Mouse (Mus musculus) E14TG2a.4 (cell line): ENCODE results near the gene Zbtb14.

Experiments
- H3K27me3 ChIP-seq: 2 replicates; pipeline ENCODE4 v1.6.1; 2014; ENCODE audit warnings: low read length, control low read depth; ENCODE audit not compliant: insufficient read depth
- H3K36me3 ChIP-seq: 2 replicates; pipeline ENCODE4 v1.6.1; 2014; ENCODE audit warnings: low read length, control low read depth; ENCODE audit not compliant: insufficient read depth
- H3K4me1 ChIP-seq: replicated peaks from 2 replicates; pipeline ENCODE4 v1.6.1; 2014; ENCODE audit warnings: low read depth, low read length, control low read depth
- H3K4me3 ChIP-seq: replicated peaks from 2 replicates; pipeline ENCODE4 v1.5.1; 2014; ENCODE audit warnings: mild to moderate bottlenecking, low read length
- H3K9me3 ChIP-seq: 2 replicates; pipeline ENCODE4 v1.6.1; 2014; ENCODE audit warnings: low read length, control low read depth
- CTCF ChIP-seq: conservative IDR thresholded peaks from 2 replicates; pipeline ENCODE4 v1.5.1; 2014; ENCODE audit warnings: low read length
- NANOG ChIP-seq: IDR thresholded peaks from 2 replicates; pipeline ENCODE4 v1.6.1; 2014; ENCODE audit warnings: borderline replicate concordance, low read length, mixed read lengths
- POU5F1 ChIP-seq: IDR thresholded peaks from 2 replicates; pipeline ENCODE4 v1.6.1; 2014; ENCODE audit warnings: low read length, borderline replicate concordance

The Zbtb14 gene

GRCm38 (mm10) chr17:69396147-69397033 lies 13.5 kb downstream of the Zbtb14 start:
- no peak overlapping the region for H3K4me3 ChIP-seq
- H3K4me1 ChIP-seq, result peaks cover 15% of the 10 kb centered on the region
- H3K36me3 ChIP-seq, result no peaks in the 10 kb centered on the region
- H3K27me3 ChIP-seq, result peaks cover 45% of the 10 kb centered on the region
- TF ChIP-seq CTCF, result 0 out of 2 replicates have a peak, but pooled peaks have one; percentile 4
- no peak for TF ChIP-seq POU5F1
- TF ChIP-seq NANOG, result no peak
- H3K9me3 ChIP-seq, result no peaks in the 10 kb centered on the region

GRCm38 (mm10) chr17:69397163-69397562 lies 14.3 kb downstream of the Zbtb14 start:
- Histone ChIP-seq H3K36me3 (no peaks in the 10 kb centered on the region), H3K4me1 (peaks cover 15% of the 10 kb centered on the region), H3K9me3 (no peaks in the 10 kb centered on the region), H3K27me3 (peaks cover 48% of the 10 kb centered on the region), H3K4me3 (no peak overlapping the region)
- TF ChIP-seq POU5F1, result no peak
- no peak for TF ChIP-seq NANOG
- no peak for TF ChIP-seq CTCF

GRCm38 (mm10) chr17:69398092-69398491 lies 15.2 kb downstream of the Zbtb14 start:
- H3K4me1 ChIP-seq, result peaks cover 15% of the 10 kb centered on the region
- no peak for TF ChIP-seq POU5F1
- TF ChIP-seq NANOG, result peak; percentile 57; the same call in 1 of the 2 replicates
- TF ChIP-seq CTCF, result no peak
- H3K9me3 ChIP-seq, result no peaks in the 10 kb centered on the region
- H3K27me3 ChIP-seq, result peaks cover 48% of the 10 kb centered on the region
- H3K4me3 ChIP-seq, result no peak overlapping the region
- no peaks in the 10 kb centered on the region for H3K36me3 ChIP-seq

- H3K4me1 ChIP-seq, result peaks cover 15% of the 10 kb centered on the region
- H3K36me3 ChIP-seq, result no peaks in the 10 kb centered on the region
- H3K4me3 ChIP-seq, result no peak overlapping the region
- TF ChIP-seq NANOG (no peak), CTCF (peak; percentile 11; the same call in 1 of the 2 replicates), POU5F1 (no peak)
- H3K9me3 ChIP-seq, result no peaks in the 10 kb centered on the region
- H3K27me3 ChIP-seq, result peaks cover 35% of the 10 kb centered on the region
These were observed 18.3 kb downstream of the Zbtb14 start for GRCm38 (mm10) chr17:69401146-69401545.

- Histone ChIP-seq H3K9me3 (no peaks in the 10 kb centered on the region), H3K4me1 (peaks cover 22% of the 10 kb centered on the region), H3K27me3 (no peaks in the 10 kb centered on the region), H3K36me3 (no peaks in the 10 kb centered on the region), H3K4me3 (peak overlapping the region; percentile 92)
- TF ChIP-seq CTCF (no peak), NANOG (no peak), POU5F1 (no peak)
These were observed 33.3 kb downstream of the Zbtb14 start for GRCm38 (mm10) chr17:69416163-69416562.

- TF ChIP-seq NANOG, result no peak
- no peak for TF ChIP-seq CTCF
- no peak for TF ChIP-seq POU5F1
- Histone ChIP-seq H3K27me3 (no peaks in the 10 kb centered on the region), H3K9me3 (no peaks in the 10 kb centered on the region), H3K4me1 (peaks cover 25% of the 10 kb centered on the region), H3K4me3 (peak overlapping the region; percentile 92), H3K36me3 (no peaks in the 10 kb centered on the region)
These were observed 34.2 kb downstream of the Zbtb14 start for GRCm38 (mm10) chr17:69416920-69417661.

GRCm38 (mm10) chr17:69417724-69418373 lies 35.0 kb downstream of the Zbtb14 start:
- Histone ChIP-seq H3K4me3 (peak overlapping the region; percentile 92), H3K4me1 (peaks cover 31% of the 10 kb centered on the region), H3K27me3 (no peaks in the 10 kb centered on the region), H3K36me3 (no peaks in the 10 kb centered on the region), H3K9me3 (no peaks in the 10 kb centered on the region)
- TF ChIP-seq CTCF (no peak), POU5F1 (no peak), NANOG (no peak)

GRCm38 (mm10) chr17:69421592-69421991 lies 38.7 kb downstream of the Zbtb14 start:
- Histone ChIP-seq H3K27me3 (no peaks in the 10 kb centered on the region), H3K9me3 (no peaks in the 10 kb centered on the region), H3K36me3 (no peaks in the 10 kb centered on the region), H3K4me3 (peak overlapping the region; percentile 48), H3K4me1 (peaks cover 27% of the 10 kb centered on the region)
- TF ChIP-seq CTCF (no peak), POU5F1 (no peak), NANOG (no peak)
